Mouse (Mus musculus) kidney, postnatal 36 days (tissue): Measurements from ENCODE around the gene Dyrk1a.
A peak's percentile ranks its signal among the peaks of the same experiment; 100 is the strongest.

Source experiments
- DNase-seq, 2 experiments: peaks; one replicate each; pipeline ENCODE4 v3.0.0; 2021 to 2022; ENCODE audit warnings: mixed read lengths in 2 of 2

The Dyrk1a gene

GRCm38 (mm10) chr16:94720476-94721153 lies 150.8 kb downstream of the Dyrk1a start:
- DNase-seq = no peak

GRCm38 (mm10) chr16:94721549-94722006 lies 151.8 kb downstream of the Dyrk1a start:
- DNase-seq = no peak

GRCm38 (mm10) chr16:94722936-94723335 lies 153.1 kb downstream of the Dyrk1a start:
- no peak for DNase-seq

GRCm38 (mm10) chr16:94724061-94724596 lies 154.3 kb downstream of the Dyrk1a start:
- DNase-seq = peak; percentile 83 to 88

- DNase-seq = peak in 1 of 2 experiments; percentile 27
Observed at GRCm38 (mm10) chr16:94724747-94725211, 155.0 kb downstream of the Dyrk1a start.

- no peak for DNase-seq
Observed at GRCm38 (mm10) chr16:94729236-94729635, 159.4 kb downstream of the Dyrk1a start.

- DNase-seq = no peak
Observed at GRCm38 (mm10) chr16:94731027-94731426, 161.2 kb downstream of the Dyrk1a start.

GRCm38 (mm10) chr16:94735472-94735871 lies 165.7 kb downstream of the Dyrk1a start:
- DNase-seq = no peak

GRCm38 (mm10) chr16:94736462-94737358 lies 166.9 kb downstream of the Dyrk1a start:
- no peak for DNase-seq

- DNase-seq = no peak
Observed at GRCm38 (mm10) chr16:94737359-94737687, 167.5 kb downstream of the Dyrk1a start.

- peak; percentile 47 to 62 for DNase-seq
Observed at GRCm38 (mm10) chr16:94743853-94744501, 174.2 kb downstream of the Dyrk1a start.

GRCm38 (mm10) chr16:94745016-94745415 lies 175.2 kb downstream of the Dyrk1a start:
- no peak for DNase-seq
